In the genomic region with DNA sequence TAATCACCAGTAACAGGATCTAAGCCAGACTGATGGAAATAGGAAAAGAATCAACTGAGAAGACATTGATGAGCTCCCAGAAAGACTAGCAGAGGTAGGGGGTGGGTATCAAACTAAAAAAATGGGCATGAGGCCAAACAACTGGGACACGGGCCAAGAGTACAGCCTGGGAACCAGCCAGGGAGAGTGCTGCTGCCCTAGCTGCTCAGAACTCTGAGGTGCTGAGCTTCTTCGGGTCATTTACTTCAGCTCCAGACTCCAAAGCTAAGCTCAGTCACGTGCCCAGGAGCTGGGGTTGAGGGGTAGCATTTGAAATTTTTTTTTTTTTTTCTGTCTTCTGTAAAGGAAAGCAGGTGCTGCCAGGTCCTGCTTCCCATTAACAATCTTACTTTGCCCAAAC, we compare ENCODE assay signal across 8 mouse cellular contexts. TPM values are rescaled to one million over a fixed set of nuclear protein-coding genes. Genes with fewer than 3 reads are reported as not detected.
DNase-seq lines count a peak whose midpoint lies in the region; ATAC-seq and TF ChIP-seq lines count a peak whose summit lies in the region.

No protein-coding gene starts in this region.

- 18% methylated on average over 3 of the region's 3 CpGs for WGBS in lung, embryonic 14.5 days
- 49% methylated on average over 3 of the region's 3 CpGs for WGBS in forebrain, embryonic 12.5 days

- no peak overlapping the region for H3K9ac ChIP-seq in lung, embryonic 14.5 days
- H3K9ac ChIP-seq in forebrain, embryonic 12.5 days = no peak overlapping the region

- H3K4me1 ChIP-seq in lung, embryonic 14.5 days (ENCODE audit: insufficient read depth) = no peaks in the 10 kb centered on the region
- no peaks in the 10 kb centered on the region for H3K4me1 ChIP-seq in forebrain, embryonic 12.5 days

- no peaks in the 10 kb centered on the region for H3K36me3 ChIP-seq in lung, embryonic 14.5 days (ENCODE audit: insufficient read depth)
- H3K36me3 ChIP-seq in forebrain, embryonic 12.5 days (replicated peaks) = no peaks in the 10 kb centered on the region

- no peak for ATAC-seq in cerebellum, adult (ENCODE audit: insufficient number of reproducible peaks, low FRiP score, low TSS enrichment)
- no peak for ATAC-seq in lung, embryonic 14.5 days (ENCODE audit: insufficient read depth)
- ATAC-seq in forebrain, embryonic 12.5 days (ENCODE audit: low FRiP score) = no peak; the same call in 1 of the 2 replicates

- DNase-seq in cerebellum, postnatal 25 days = peak; percentile 18 to 50
- DNase-seq in lung, embryonic 14.5 days = peak; percentile 78
- no peak for DNase-seq in lung, adult 18-20 months
- DNase-seq in frontal cortex, postnatal 25 days (ENCODE audit: low spot score in 2 of 2) = peak; percentile 12 to 17
- peak; percentile 46 to 55 for DNase-seq in left cerebral cortex, postnatal 10 days (ENCODE audit: extremely low spot score in 1 of 2, low spot score in 2 of 2)
- no peak for DNase-seq in embryo, embryonic 10 days (ENCODE audit: low spot score)

- no peak overlapping the region for H3K4me2 ChIP-seq in lung, embryonic 14.5 days
- H3K4me2 ChIP-seq in forebrain, embryonic 12.5 days = no peak overlapping the region

- peaks cover 16% of the 10 kb centered on the region; the same call in 1 of the 2 replicates for H3K9me3 ChIP-seq in lung, embryonic 14.5 days (ENCODE audit: low read depth, low read length)
- peaks cover 27% of the 10 kb centered on the region for H3K9me3 ChIP-seq in forebrain, embryonic 12.5 days

- intact Hi-C loops in left cerebral cortex, postnatal 10 days (cut with DNase I) = no loop called here

- TF ChIP-seq CTCF in lung, embryonic 14.5 days (IDR thresholded peaks at IDR 0.05; ENCODE audit: low read depth) = no peak

- H3K27ac ChIP-seq in lung, embryonic 14.5 days (ENCODE audit: low read depth) = no peak overlapping the region
- no peak overlapping the region for H3K27ac ChIP-seq in forebrain, embryonic 12.5 days

- H3K4me3 ChIP-seq in lung, embryonic 14.5 days (ENCODE audit: low read depth, low read length) = no peak overlapping the region
- H3K4me3 ChIP-seq in forebrain, embryonic 12.5 days (replicated peaks) = no peak overlapping the region

- H3K27me3 ChIP-seq in lung, embryonic 14.5 days (ENCODE audit: insufficient read depth, low read length) = no peaks in the 10 kb centered on the region
- no peaks in the 10 kb centered on the region for H3K27me3 ChIP-seq in forebrain, embryonic 12.5 days

RNA-seq across cellular contexts. Expression of gene Gigyf2, which starts 10.1 kb away (rescaled TPM):
- polyA plus RNA-seq in lung, embryonic 14.5 days (2014; fragmentation: Nextera tagmentation; extraction: Ambion mirVana) = 46.7 and 49.6 TPM in 2 replicates
- total RNA-seq in left cerebral cortex, postnatal 10 days (2021) = 10 to 100 TPM; 73.7 to 77.8 TPM
- polyA plus RNA-seq in forebrain, embryonic 12.5 days (2016; fragmentation: Nextera tagmentation; extraction: Ambion mirVana) = 59.2 and 61.8 TPM in 2 replicates

RNA-seq across cellular contexts. Expression of gene Efhd1, which starts 52.5 kb away (rescaled TPM):
- 0.11 TPM in 1 of 2 replicates, not detected in the other for polyA plus RNA-seq in lung, embryonic 14.5 days (2014; fragmentation: Nextera tagmentation; extraction: Ambion mirVana)
- 1 to 10 TPM; 6.0 to 7.0 TPM for total RNA-seq in left cerebral cortex, postnatal 10 days (2021)
- polyA plus RNA-seq in forebrain, embryonic 12.5 days (2016; fragmentation: Nextera tagmentation; extraction: Ambion mirVana) = 1.5 and 1.6 TPM in 2 replicates

Comparison
In these comparisons a context has a peak if more than half of its experiments do, and no peak if none do; other contexts are left out.
1. DNase-seq: peak in cerebellum, postnatal 25 days (2 of 2), lung, embryonic 14.5 days (single experiment), frontal cortex, postnatal 25 days (2 of 2) and left cerebral cortex, postnatal 10 days (2 of 2); none in lung, adult 18-20 months (0 of 2) and embryo, embryonic 10 days (single experiment).